Mouse (Mus musculus) layer of hippocampus, postnatal 10 days (tissue): ENCODE measurements around the gene Rrnad1. TPM values are rescaled to one million over a fixed set of nuclear protein-coding genes. Genes with fewer than 3 reads are reported as not detected.

Experiments used
- DNase-seq, 2 experiments: peaks; one replicate each; pipeline ENCODE4 v3.0.0; 2021; ENCODE audit warnings: low spot score in 2 of 2
- total RNA-seq, 2 experiments: library from RNA; stranded (reverse); gene quantifications; 2 replicates each; pipeline ENCODE4 v1.2.3; 2021

Rrnad1 gene
- total RNA-seq, 2 experiments from 2014 or later = 18.1 to 26.4 TPM

- no peak for DNase-seq
Observed at GRCm38 (mm10) chr3:87949266-87949954, 18.9 kb upstream of the Rrnad1 start.

GRCm38 (mm10) chr3:87948378-87949265, 18.1 kb upstream of the Rrnad1 start, which contains the start of gene Crabp2:
Gene Crabp2, plus strand, starts transcription at chr3:87948666.
- no peak for DNase-seq

GRCm38 (mm10) chr3:87947811-87948199, 17.3 kb upstream of the Rrnad1 start:
- no peak for DNase-seq

- no peak for DNase-seq
Observed at GRCm38 (mm10) chr3:87947056-87947810, 16.7 kb upstream of the Rrnad1 start.

GRCm38 (mm10) chr3:87946541-87946860, 16.0 kb upstream of the Rrnad1 start:
- no peak for DNase-seq

GRCm38 (mm10) chr3:87945781-87946540, 15.4 kb upstream of the Rrnad1 start:
- no peak for DNase-seq

GRCm38 (mm10) chr3:87944838-87945600, 14.5 kb upstream of the Rrnad1 start:
- DNase-seq = no peak

GRCm38 (mm10) chr3:87943586-87943985, 13.1 kb upstream of the Rrnad1 start:
- no peak for DNase-seq

- no peak for DNase-seq
Observed at GRCm38 (mm10) chr3:87942471-87942870, 12.0 kb upstream of the Rrnad1 start.

GRCm38 (mm10) chr3:87940611-87941010, 10.1 kb upstream of the Rrnad1 start:
- DNase-seq = no peak

- peak; percentile 84 to 89 for DNase-seq
Observed at GRCm38 (mm10) chr3:87935776-87936175, 5.3 kb upstream of the Rrnad1 start.

- no peak for DNase-seq
Observed at GRCm38 (mm10) chr3:87935201-87935600, 4.7 kb upstream of the Rrnad1 start.

GRCm38 (mm10) chr3:87934501-87934900, 4.0 kb upstream of the Rrnad1 start:
- no peak for DNase-seq

GRCm38 (mm10) chr3:87934026-87934425, 3.5 kb upstream of the Rrnad1 start:
- no peak for DNase-seq

GRCm38 (mm10) chr3:87929341-87930077, 1.0 kb downstream of the Rrnad1 start:
- DNase-seq = no peak

- DNase-seq = no peak
Observed at GRCm38 (mm10) chr3:87927452-87927851, 3.1 kb downstream of the Rrnad1 start.

- DNase-seq = no peak
Observed at GRCm38 (mm10) chr3:87924996-87925395, 5.5 kb downstream of the Rrnad1 start.

GRCm38 (mm10) chr3:87920270-87920943, 10.1 kb downstream of the Rrnad1 start:
- no peak for DNase-seq
